Mouse (Mus musculus) T-cell, adult 2 months (primary cell): ENCODE results near the gene Abhd8.
"Not testable (repeated sequence)": the region's sequence is repeated elsewhere in the genome, so short reads cannot be mapped to it uniquely, and the experiment has no call there.

Experiments
- DNase-seq: peaks from one replicate; pipeline ENCODE4 v3.0.0; 2022; ENCODE audit warnings: low spot score

The Abhd8 gene

DNA sequence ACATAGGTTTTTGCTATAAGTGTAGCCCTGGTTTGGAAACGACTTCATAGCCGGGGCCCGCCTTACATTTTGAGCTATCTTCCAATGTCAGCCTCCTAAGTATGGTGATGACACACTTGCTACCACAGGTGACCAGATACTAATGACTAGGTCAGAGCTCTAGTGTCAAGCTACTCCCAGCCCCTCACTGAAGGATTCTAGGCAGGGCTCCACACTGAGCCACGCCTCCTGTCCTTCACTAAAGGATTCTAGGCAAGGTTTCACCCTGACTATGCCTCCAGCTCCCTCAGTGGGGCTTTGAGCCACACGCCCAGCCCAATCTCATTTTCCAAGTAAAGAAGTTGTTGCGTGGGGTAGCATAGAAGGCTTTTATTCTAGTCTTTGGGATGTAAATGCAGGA lies 2.7 kb downstream of the Abhd8 start:
- no peak for DNase-seq

DNA sequence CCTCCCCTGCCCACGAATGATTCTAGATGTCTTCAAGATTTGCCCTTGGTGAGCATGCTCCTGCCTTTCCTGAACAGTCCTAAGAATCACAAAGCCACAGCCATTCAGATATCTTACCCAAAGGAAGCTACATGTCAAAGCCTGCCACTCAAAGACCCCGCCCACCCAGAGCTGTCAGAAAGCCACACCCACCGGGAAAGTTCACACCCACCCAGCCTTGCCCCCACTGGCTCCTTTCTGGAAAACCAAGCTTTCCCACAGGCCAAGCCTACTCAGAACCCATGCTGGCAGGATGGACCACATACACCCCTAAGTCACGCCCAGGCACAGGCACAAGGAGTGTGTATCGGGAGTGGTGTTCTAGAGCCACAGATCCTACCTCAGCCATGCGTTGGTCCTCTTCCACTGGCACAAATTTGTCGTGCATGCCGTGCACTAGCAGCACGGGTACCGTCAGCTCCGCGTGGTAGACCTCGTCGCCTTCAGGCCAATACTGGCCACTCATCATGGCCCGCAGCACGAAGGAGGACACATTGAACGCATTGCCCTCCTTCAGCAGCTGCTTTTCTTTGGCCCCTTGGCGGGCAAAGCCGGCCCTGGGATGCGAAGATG lies 5.7 kb downstream of the Abhd8 start:
- DNase-seq, result no peak

DNA sequence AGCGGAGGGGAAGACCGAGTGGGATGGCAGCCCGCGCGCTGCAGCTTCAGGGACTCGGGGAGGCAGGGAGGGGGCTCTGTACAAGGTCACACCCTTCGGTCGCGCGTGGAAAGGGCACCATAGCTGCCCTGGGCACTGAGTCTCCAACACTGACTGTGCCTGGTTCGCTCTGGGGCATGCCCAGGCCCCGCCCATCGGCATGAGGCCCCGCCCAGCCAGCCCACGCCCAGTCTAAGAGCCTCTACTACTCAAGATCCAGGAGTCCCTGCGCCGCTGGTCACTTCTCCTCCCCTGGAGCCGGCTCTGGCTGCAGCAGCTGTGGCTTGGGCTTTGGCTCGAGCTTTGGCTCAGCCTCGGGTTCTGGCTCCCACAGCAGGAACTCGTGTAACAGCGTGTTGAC lies 6.5 kb downstream of the Abhd8 start:
- DNase-seq, result no peak

DNA sequence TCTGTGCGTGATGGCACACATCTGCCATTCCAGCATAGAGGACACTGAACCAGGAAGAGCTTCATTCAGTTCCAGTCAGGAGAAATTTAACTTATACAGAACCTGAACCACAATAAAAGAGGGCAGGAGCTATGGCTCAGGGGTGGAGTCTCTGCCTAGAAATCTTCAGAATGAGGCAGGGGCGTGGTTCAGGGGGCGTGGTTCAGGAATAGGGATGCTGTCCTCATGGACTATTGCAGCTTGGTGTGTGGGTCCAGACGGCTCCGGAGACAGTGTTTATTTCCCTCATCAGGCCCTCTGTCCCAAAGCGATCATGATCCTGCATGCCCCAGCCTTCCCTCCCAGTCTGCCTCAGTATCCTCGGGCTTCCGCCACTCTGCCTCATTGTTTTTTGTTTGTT lies 8.8 kb downstream of the Abhd8 start:
- DNase-seq, result no peak

DNA sequence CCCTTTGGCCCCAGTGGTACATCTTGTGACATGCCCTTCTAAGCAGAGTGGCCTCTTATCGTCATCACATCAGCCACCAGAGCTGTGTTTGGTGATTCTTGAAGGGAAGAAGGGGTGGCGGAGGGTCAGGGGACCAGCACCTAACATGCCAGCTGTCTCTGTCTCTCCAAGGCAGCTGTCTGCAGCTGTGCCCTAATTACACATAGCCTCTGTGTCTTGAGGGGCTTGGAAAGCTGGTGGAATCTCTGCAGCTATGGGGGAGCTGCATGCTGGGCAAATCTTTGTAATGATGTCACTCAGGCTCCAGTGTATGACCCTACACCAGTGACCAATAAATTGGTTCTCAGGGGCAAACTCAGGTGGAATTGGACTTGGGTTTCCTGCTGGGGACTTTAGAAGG lies 10.8 kb downstream of the Abhd8 start:
- DNase-seq, result no peak

DNA sequence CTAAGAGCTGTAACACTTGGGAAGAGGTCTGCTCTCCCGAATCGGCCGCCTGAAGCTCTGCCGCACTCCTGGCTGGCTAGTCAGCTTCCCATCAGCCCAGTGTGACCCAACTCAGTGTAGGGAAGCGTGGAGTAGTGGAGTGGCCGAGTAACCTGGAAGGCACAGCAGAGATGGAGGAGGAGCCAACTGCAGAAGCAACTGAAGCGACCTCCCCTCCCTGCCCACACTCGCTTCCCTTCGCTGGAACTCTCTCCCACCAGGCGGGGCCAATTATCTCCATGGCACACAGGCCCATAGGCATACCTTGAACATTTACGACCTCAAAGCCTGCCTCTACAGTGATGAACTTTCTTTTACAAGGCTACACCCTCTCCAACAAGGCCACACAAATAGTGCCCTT lies 11.7 kb downstream of the Abhd8 start:
- no peak for DNase-seq

DNA sequence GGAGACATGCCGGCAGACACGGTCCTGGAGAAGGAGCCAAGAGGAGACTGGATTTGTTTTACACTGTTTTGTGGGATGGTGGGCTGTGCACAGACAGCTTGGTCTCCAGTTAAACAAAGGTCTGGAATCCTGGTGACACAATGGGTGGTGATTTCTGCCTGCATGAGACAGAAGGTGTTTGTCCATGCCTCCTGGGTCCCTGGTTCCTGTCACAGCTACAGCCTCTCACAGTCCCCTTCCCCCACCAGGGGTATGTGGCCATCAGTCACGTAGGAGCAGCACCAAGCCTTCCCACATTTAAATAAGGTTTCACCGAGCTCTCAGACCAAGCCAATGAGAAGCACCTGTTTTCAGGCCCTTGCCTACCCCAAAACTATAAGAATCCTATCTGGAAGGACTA lies 12.1 kb downstream of the Abhd8 start:
- no peak for DNase-seq

DNA sequence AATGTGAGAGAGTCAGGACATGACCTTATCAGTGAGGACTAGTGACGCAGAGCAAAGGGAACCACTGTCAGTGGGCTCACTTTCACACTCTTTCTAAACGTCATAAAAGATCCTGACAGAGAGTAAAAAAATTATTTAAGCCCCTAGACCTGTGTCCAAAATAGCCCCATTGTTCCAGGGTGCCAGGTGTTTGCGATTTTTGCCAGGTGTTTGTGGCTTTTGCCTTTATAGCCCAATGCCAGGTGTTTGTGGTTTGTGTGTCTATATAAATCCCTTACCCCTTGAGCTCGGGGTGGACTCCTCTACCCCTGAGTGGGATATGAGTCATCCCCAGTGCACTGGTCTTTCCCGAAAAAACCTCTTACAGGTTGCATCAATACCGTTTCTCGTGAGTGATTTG lies 18.4 kb downstream of the Abhd8 start:
- DNase-seq, result no peak

DNA sequence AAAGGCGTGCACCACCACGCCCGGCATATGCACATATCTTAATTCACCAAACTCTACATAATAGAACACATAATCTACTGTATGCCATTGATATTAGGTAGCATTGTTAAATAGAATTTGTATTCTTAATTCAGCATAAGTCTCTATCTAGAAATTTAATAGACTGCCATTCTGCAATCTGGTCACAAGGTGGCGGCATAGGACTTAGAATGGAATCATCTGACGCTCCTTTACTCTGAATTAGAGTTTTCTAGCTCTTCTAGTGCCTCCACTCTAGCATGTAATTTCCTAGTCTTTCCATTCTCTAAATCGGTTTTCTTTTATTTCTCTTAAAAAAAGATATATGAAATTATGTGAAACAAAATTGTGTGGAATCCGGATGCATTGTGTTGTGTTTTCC lies 22.1 kb downstream of the Abhd8 start:
- DNase-seq, result peak; percentile 71

DNA sequence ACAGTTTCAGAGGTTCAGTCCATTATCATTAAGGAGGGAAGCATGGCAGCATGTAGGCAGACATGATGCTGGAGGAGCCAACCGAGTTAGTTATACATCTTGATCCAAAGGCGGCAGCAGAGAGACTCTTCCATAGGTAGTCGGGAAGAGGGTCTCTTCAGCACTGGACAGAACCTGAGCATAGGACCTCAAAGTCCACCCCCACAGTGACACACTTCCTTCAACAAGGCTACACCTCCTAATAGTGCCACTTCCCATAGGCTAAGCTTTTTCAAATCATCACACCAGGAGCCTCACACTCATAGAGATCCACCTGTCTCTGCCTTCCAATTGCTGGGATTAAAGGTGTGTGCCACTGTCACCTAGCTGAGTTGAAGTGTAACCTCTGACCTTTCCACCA lies 26.4 kb downstream of the Abhd8 start:
- no peak for DNase-seq

DNA sequence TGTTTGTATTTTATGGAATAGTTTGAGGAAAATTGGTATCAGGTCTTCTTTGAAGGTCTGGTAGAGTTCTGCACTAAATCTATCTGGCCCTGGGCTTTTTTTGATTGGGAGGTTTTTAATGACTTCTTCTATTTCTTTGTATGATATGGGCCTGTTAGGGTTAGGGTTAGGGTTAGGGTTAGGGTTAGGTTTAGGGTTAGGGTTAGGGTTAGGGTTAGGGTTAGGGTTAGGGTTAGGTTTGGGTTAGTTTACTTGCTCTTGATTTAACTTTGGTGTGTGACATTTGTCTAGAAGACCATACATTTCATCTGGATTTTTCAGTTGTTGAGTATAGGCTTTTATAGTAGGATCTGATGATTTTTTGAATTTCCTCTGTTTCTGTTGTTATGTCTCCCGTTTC lies 30.5 kb downstream of the Abhd8 start:
- not testable (repeated sequence) for DNase-seq

DNA sequence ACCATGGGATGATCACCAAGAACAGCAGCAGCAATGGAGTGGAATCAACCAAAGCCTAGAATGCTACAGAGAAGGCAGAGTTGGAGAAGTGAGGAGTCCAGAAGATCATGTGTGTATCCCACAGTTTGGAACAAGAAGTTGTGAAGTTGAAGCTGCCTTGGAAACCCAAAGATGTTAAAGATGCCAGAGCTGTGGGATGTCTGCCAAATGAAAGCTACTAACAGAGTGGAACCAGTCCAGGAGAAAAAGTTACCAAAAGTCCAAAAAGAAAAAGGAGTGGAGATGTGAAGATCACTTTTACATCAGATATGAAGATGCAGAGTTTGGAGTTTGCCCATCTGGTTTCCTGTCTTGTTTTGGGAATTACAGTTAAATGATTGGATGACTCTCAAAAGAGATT lies 41.3 kb downstream of the Abhd8 start:
- no peak for DNase-seq

DNA sequence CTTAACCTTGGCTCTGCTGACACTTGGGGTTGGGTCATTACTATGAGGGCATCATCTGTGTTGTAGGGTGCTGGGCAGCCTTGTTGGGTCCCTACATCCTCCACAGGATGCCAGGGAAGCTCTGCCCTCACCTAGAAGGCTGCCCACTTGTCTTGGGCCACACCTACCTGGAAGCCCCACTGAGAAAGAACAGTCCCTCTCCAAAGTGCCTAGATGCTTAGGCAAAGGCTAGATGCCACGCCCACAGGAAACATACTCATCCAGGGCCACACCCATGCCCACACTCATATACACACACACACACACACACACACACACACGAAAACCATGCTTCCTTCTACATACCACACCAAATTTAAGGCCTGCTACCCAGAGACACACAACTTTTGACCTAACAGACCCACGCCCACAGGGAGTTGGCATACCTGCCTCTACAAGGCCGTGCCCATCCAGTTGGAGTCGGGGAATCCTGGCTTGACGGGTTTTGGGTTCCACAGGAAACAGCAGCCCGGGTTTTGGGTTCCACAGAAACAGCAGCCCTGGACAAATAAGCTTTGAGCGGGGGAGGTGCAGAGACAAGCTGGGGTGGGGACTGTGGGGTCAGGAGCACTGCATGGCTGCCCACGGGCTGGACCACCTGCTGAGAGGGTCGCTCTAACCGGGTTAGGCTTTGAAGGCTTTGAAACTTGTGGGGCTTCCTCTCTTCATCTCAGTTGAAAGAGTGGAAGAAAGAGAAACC lies 51.8 kb downstream of the Abhd8 start:
- peak; percentile 40 for DNase-seq

DNA sequence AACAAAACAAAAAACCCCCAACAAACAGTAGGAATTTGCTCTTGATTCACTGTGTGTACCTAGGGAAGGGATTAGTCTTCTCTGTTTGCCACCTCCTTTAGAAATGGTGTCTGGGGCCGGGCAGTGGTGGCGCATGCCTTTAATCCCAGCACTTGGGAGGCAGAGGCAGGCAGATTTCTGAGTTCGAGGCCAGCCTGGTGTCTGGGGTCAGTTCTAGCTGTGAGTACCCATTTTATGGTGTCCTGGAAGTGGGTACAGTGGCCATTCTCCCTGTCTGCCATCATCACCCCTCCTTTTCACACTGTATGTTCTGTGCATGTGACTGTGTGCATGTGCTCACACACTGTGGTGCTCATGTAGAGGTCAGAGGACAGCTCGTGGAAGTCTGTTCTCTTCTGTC lies 55.2 kb downstream of the Abhd8 start:
- no peak for DNase-seq

DNA sequence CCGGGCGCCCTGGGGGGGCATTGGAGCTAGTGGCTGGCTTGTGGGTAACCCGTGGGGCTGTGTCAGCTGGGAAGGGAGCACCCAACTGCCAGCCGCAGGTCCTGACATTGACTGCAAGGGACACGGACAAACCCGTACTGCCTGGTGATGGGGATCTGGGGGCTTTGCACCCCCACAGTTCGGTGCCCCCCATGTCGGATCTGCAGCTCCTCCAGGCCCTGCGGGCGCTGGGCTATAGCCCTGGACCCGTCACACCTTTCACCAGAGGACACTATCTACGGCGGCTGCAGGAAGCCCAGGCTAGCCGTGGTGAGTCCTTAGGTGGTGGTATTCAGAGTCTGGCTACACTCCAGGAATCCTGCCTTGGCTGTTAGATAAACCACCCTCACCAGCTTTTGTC lies 56.0 kb downstream of the Abhd8 start:
- no peak for DNase-seq
